Mouse (Mus musculus): ENCODE data around the gene Sectm1a. TPM values are rescaled to one million over a fixed set of nuclear protein-coding genes. Genes with fewer than 3 reads are reported as not detected.

The Sectm1a gene
- total RNA-seq (2014; rRNA removed) (not detected in 2 replicates), polyA plus RNA-seq (2015; fragmentation: Nextera tagmentation; extraction: Ambion mirVana) (not detected in 2 replicates)

DNA sequence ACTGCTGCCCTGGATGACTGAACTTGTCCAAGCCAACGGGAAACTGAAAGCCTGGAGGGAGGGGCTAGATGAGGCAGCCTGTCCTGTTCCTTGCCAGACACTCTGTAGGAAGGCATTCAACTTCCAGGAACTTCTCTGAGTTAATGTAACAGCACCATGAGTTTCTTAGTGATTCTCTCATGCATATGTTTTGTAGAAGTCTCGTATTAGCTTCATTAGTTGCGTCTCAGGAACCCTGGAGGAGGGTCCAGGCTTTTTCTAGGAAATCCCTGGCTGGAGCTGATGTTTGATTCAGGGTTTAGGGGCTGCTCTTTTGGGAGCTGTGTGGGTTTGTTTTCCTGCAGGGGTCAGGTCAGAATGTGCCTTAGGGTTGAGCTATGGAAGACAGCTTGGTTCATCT is at the start of gene Sectm1a:
TSS of gene Sectm1a (minus strand) at position 101 of the 400 bp plus-strand sequence.
- Histone ChIP-seq H3K36me3 (ENCODE audit: insufficient read depth, low read length) (no peaks in the 10 kb centered on the region), H3K4me1 (ENCODE audit: insufficient read depth, low read length) (no peaks in the 10 kb centered on the region), H3K4me2 (ENCODE audit: low read depth, low read length) (no peak within 1 kb of the TSS), H3K9ac (replicated peaks; ENCODE audit: low read length) (no peak within 1 kb of the TSS), H3K27ac (no peak within 1 kb of the TSS), H3K4me3 (ENCODE audit: low read length) (no peak within 1 kb of the TSS), H3K27me3 (ENCODE audit: insufficient read depth, low read length) (no peaks in the 10 kb centered on the region), H3K9me3 (ENCODE audit: low read length) (no peaks in the 10 kb centered on the region)
- ATAC-seq (no peak), DNase-seq (ENCODE audit: low spot score) (no peak)
- no peak for TF ChIP-seq CTCF (IDR thresholded peaks at IDR 0.05; ENCODE audit: low read depth)
- WGBS = 63% methylated on average over 3 of the region's 3 CpGs

DNA sequence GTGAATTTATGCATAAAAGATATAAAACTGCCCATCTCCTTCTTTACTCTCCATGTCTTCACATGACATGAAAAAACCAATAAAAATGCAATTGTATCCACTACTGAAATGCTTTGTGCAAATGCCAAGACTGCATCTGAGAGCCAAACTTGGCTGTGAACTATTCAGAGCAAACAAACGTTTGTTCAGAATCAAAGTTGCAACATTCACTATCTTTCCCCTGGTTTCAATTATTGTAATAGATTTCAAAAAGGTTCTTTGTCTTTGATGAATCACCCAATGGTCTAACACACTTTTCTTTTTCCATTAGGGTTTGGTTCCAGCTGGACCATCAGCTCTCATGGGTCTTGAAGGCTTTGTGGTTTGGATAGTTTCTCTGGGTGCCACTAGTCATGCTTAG is 48.6 kb upstream of the Sectm1a start:
- 48% methylated on average over 1 of the region's 1 CpGs for WGBS
- Histone ChIP-seq H3K4me3 (ENCODE audit: low read length) (no peak overlapping the region), H3K27me3 (ENCODE audit: insufficient read depth, low read length) (no peaks in the 10 kb centered on the region), H3K9me3 (ENCODE audit: low read length) (no peaks in the 10 kb centered on the region), H3K36me3 (ENCODE audit: insufficient read depth, low read length) (no peaks in the 10 kb centered on the region), H3K4me1 (ENCODE audit: insufficient read depth, low read length) (no peaks in the 10 kb centered on the region), H3K4me2 (ENCODE audit: low read depth, low read length) (no peak overlapping the region), H3K27ac (no peak overlapping the region), H3K9ac (replicated peaks; ENCODE audit: low read length) (no peak overlapping the region)
- no peak for ATAC-seq
- no peak for TF ChIP-seq CTCF (IDR thresholded peaks at IDR 0.05; ENCODE audit: low read depth)
- DNase-seq (ENCODE audit: low spot score) = no peak

DNA sequence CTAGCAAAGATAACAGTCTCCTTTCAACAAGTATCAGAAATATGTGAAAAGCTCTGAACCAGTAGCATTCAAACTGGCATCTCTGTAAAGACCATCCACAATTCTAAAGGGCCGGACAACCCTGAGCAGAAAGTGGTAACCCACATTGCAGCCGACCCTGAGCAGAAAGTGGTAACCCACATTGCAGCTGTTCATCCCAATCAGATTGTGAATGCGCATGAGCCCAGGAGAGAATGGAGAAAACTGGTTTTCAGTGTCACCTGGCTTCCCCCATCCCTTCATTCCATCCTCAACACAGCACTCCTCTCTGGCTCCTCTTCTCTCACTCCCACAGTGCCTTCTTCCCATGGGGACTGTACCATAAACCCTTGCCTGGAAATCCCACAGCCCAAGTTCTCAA is 46.4 kb upstream of the Sectm1a start:
- Histone ChIP-seq H3K4me3 (ENCODE audit: low read length) (no peak overlapping the region), H3K4me2 (ENCODE audit: low read depth, low read length) (no peak overlapping the region), H3K27me3 (ENCODE audit: insufficient read depth, low read length) (no peaks in the 10 kb centered on the region), H3K9ac (replicated peaks; ENCODE audit: low read length) (no peak overlapping the region), H3K9me3 (ENCODE audit: low read length) (no peaks in the 10 kb centered on the region), H3K4me1 (ENCODE audit: insufficient read depth, low read length) (no peaks in the 10 kb centered on the region), H3K27ac (no peak overlapping the region), H3K36me3 (ENCODE audit: insufficient read depth, low read length) (no peaks in the 10 kb centered on the region)
- TF ChIP-seq CTCF (IDR thresholded peaks at IDR 0.05; ENCODE audit: low read depth) = no peak
- no peak for ATAC-seq
- no peak for DNase-seq (ENCODE audit: low spot score)
- WGBS = 92% methylated on average over 3 of the region's 3 CpGs

DNA sequence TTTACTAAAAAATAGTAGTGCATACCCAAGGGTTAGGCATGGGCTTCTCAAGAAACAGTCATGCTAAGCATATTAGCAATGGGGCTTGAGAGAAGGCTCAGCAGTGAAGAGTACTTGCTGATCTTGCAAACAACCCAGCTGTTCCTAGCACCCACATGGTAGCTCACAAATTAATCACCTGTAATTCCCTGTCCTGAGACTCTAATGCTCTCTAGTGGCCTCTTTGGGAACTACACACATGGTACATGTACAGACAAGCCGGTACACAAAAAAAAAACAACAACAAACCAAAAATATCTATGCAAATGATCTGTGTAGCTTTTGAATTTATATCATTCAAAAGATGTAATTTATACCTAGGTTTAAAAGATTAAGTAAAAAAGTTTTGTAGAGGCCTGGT is 45.4 kb upstream of the Sectm1a start:
- Histone ChIP-seq H3K9me3 (ENCODE audit: low read length) (no peaks in the 10 kb centered on the region), H3K9ac (replicated peaks; ENCODE audit: low read length) (no peak overlapping the region), H3K27me3 (ENCODE audit: insufficient read depth, low read length) (no peaks in the 10 kb centered on the region), H3K36me3 (ENCODE audit: insufficient read depth, low read length) (no peaks in the 10 kb centered on the region), H3K4me2 (ENCODE audit: low read depth, low read length) (no peak overlapping the region), H3K4me3 (ENCODE audit: low read length) (no peak overlapping the region), H3K27ac (no peak overlapping the region), H3K4me1 (ENCODE audit: insufficient read depth, low read length) (no peaks in the 10 kb centered on the region)
- ATAC-seq = no peak
- peak; percentile 16 for DNase-seq (ENCODE audit: low spot score)
- peak; percentile 40; the same call in 1 of the 2 replicates for TF ChIP-seq CTCF (IDR thresholded peaks at IDR 0.05; ENCODE audit: low read depth)
- 82% methylated on average over 1 of the region's 1 CpGs for WGBS

DNA sequence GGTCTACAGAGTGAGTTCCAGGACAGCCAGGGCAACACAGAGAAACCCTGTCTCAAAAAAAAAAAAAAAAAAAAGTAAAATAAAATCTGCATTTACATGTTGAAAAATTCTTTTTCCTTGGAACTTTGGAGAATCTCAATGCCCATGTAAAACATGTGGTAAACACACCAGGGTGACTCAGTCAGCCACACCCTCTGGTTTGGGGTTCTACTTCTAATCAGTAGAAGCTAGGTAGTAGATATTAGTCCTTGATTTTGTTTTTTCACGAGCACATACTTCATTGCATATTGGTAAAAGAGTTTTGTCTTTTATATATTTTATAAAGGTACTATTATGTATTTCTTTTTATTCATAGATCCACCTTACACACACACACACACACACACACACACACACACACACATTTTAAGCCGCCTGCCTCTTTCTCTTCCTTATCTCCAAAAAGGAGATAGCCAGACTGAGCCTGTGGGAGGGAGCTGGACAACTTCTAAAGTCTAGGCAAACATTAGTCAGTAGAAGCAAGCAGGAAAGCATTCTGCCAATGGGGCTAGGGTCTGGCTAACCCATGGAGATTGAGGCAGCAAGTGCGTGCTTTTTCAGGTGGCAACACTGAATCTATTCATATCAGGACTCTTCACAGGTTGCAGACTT is 44.6 kb upstream of the Sectm1a start:
- H3K27ac ChIP-seq = no peak overlapping the region
- no peak overlapping the region for H3K9ac ChIP-seq (replicated peaks; ENCODE audit: low read length)
- ATAC-seq (no peak), DNase-seq (ENCODE audit: low spot score) (no peak)
- H3K36me3 ChIP-seq (ENCODE audit: insufficient read depth, low read length) = no peaks in the 10 kb centered on the region
- no peak overlapping the region for H3K4me2 ChIP-seq (ENCODE audit: low read depth, low read length)
- H3K9me3 ChIP-seq (ENCODE audit: low read length) = no peaks in the 10 kb centered on the region
- H3K4me3 ChIP-seq (ENCODE audit: low read length) = no peak overlapping the region
- H3K4me1 ChIP-seq (ENCODE audit: insufficient read depth, low read length) = no peaks in the 10 kb centered on the region
- TF ChIP-seq CTCF (IDR thresholded peaks at IDR 0.05; ENCODE audit: low read depth) = no peak
- H3K27me3 ChIP-seq (ENCODE audit: insufficient read depth, low read length) = no peaks in the 10 kb centered on the region
- WGBS = 88% methylated on average over 3 of the region's 3 CpGs

DNA sequence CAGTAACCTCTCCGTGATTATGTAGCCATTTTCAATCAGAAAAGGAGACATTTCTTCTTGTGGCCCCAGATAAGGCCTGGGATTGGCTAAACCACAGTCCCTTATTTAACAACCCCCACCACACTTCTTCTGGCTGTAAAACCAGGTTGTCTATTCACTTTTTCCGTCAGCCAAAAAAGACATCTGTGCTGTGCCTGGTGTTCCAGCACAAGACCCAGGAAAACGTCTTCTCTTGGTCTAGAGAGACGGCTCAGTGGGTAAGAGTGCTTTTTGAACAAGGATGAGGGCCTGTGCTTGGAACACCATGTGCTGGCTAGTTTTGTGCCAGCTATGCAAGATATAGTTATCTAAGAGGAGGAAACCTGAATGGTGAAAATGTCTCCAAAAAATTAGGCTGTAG is 42.4 kb upstream of the Sectm1a start:
- Histone ChIP-seq H3K27me3 (ENCODE audit: insufficient read depth, low read length) (no peaks in the 10 kb centered on the region), H3K9ac (replicated peaks; ENCODE audit: low read length) (no peak overlapping the region), H3K36me3 (ENCODE audit: insufficient read depth, low read length) (no peaks in the 10 kb centered on the region), H3K4me1 (ENCODE audit: insufficient read depth, low read length) (no peaks in the 10 kb centered on the region), H3K4me3 (ENCODE audit: low read length) (no peak overlapping the region), H3K27ac (no peak overlapping the region), H3K4me2 (ENCODE audit: low read depth, low read length) (no peak overlapping the region), H3K9me3 (ENCODE audit: low read length) (no peaks in the 10 kb centered on the region)
- WGBS = 83% methylated on average over 4 of the region's 4 CpGs
- no peak for TF ChIP-seq CTCF (IDR thresholded peaks at IDR 0.05; ENCODE audit: low read depth)
- ATAC-seq (no peak), DNase-seq (ENCODE audit: low spot score) (no peak)

DNA sequence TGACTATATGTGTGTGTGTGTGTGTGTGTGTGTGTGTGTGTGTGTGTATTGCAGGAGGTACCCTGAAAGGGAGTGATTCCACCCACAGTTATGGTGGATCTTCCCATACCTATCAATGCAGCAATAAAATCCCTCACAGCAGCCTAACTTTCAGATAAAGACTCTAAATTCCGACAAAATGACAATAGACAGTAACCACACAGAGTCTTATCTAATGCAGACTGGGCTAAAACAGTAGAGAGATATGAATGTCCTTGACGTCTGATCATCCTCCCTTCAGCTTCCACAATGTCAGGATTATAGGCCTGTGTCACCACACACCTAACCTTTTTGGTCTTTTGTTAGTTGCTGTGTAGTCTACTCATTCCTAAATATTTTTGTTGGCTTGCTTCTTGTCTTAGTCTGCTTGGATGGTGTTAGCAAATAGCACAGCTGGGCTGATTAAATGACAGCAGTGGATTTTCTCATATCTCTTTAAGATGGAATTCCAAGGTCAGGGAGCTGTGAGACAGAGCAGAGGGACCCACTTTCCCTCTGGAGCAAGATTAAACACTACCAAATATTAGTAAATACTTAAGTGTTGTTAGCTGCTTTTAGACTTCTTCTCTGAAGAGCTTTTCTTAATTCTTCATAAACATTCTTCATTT is 41.1 kb upstream of the Sectm1a start:
- no peaks in the 10 kb centered on the region for H3K9me3 ChIP-seq (ENCODE audit: low read length)
- H3K9ac ChIP-seq (replicated peaks; ENCODE audit: low read length) = no peak overlapping the region
- 85% methylated on average over 2 of the region's 2 CpGs for WGBS
- H3K4me2 ChIP-seq (ENCODE audit: low read depth, low read length) = no peak overlapping the region
- TF ChIP-seq CTCF (IDR thresholded peaks at IDR 0.05; ENCODE audit: low read depth) = no peak
- no peak overlapping the region for H3K27ac ChIP-seq
- DNase-seq (ENCODE audit: low spot score) (no peak), ATAC-seq (no peak)
- no peaks in the 10 kb centered on the region for H3K27me3 ChIP-seq (ENCODE audit: insufficient read depth, low read length)
- H3K4me3 ChIP-seq (ENCODE audit: low read length) = no peak overlapping the region
- no peaks in the 10 kb centered on the region for H3K36me3 ChIP-seq (ENCODE audit: insufficient read depth, low read length)
- H3K4me1 ChIP-seq (ENCODE audit: insufficient read depth, low read length) = no peaks in the 10 kb centered on the region

Measured in hindbrain, postnatal 0 days (tissue).